Mouse (Mus musculus) olfactory bulb, adult 2 months (tissue): ENCODE data around the gene Hnrnpu.

Experiments
- CTCF ChIP-seq: fragments of 200-500 bp; IDR thresholded peaks from 2 replicates; pipeline ENCODE4 v1.5.1; 2012; ENCODE audit warnings: low read depth, mild to moderate bottlenecking, low read length, moderate library complexity; ENCODE audit not compliant: insufficient read depth
- POLR2A ChIP-seq: fragments of 200-500 bp; IDR thresholded peaks from 2 replicates; pipeline ENCODE4 v1.6.1; 2012; ENCODE audit warnings: mild to moderate bottlenecking, low read depth, low read length, moderate library complexity; ENCODE audit not compliant: insufficient read depth

- no peak for TF ChIP-seq POLR2A
- TF ChIP-seq CTCF = no peak
These were observed 683 bp upstream of the Hnrnpu start for GRCm38 (mm10) chr1:178338318-178338641.
